Mouse (Mus musculus) C2C12 (cell line): Measurements from ENCODE around the gene Tmem40.

Source experiments
- CEBPB ChIP-seq: IDR thresholded peaks from one replicate; pipeline ENCODE4 v1.6.1; 2011; ENCODE audit warnings: low read depth, mild to moderate bottlenecking, control low read depth, moderate library complexity
- CTCF ChIP-seq: IDR thresholded peaks from one replicate; pipeline ENCODE4 v1.5.1; 2011; ENCODE audit not compliant: control insufficient read depth, insufficient read depth, insufficient read length
- FOSL1 ChIP-seq: IDR thresholded peaks from one replicate; pipeline ENCODE4 v1.8.0; 2011; ENCODE audit warnings: mild to moderate bottlenecking, low read length; ENCODE audit not compliant: poor library complexity, insufficient read depth, severe bottlenecking
- MAX ChIP-seq: IDR thresholded peaks from one replicate; pipeline ENCODE4 v1.6.1; 2011; ENCODE audit warnings: mild to moderate bottlenecking, control low read depth

DNA sequence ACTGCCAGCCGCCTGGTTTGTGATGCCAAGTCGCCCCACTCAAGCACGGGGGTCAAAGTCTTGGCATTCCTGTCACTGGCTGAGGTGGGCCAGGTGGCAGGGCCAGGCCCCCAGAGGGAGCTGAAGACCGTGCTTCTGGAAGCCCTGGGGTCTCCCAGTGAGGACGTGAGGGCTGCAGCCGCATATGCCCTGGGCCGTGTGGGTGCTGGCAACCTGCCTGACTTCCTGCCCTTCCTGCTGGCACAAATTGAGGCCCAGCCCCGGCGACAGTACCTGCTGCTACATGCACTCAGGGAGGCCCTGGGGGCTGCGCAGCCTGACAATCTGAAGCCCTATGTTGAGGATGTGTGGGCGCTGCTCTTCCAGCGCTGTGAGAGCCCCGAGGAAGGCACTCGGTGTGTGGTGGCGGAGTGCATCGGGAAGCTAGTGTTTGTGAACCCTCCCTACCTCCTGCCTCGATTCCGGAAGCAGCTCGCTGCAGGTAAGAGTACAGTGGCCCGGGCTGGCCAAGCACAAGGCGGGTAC, 30.5 kb upstream of the Tmem40 start:
- no peak for TF ChIP-seq CTCF
- TF ChIP-seq CEBPB = no peak
- TF ChIP-seq MAX = no peak
- no peak for TF ChIP-seq FOSL1
